Mouse (Mus musculus) hindbrain, embryonic 14.5 days (tissue): ENCODE data around the gene Ripply3. TPM values are rescaled to one million over a fixed set of nuclear protein-coding genes. Genes with fewer than 3 reads are reported as not detected.

Experiments used
- polyA plus RNA-seq: library from polyadenylated mRNA; unstranded; fragments of >200 nt; fragmentation: Nextera tagmentation; extraction: Ambion mirVana; gene quantifications from 2 replicates; pipeline ENCODE4 v1.2.1, GENCODE M21; 2014

The Ripply3 gene
- polyA plus RNA-seq, 1 experiment from 2014 or later = 1.3 TPM

Other genes starting within 250 kb of the Ripply3 start
- gene Sim2, start 243.5 kb upstream of the Ripply3 start, polyA plus RNA-seq = 0.04 and 0.25 TPM in 2 replicates
- gene Hlcs, start 14.8 kb upstream of the Ripply3 start, polyA plus RNA-seq = 6.7 and 7.7 TPM in 2 replicates
- gene Ttc3, start 42.2 kb downstream of the Ripply3 start, polyA plus RNA-seq = 1,054 and 1,085 TPM in 2 replicates
- 88.4 and 103 TPM in 2 replicates for gene Pigp, start 43.4 kb downstream of the Ripply3 start, polyA plus RNA-seq
- gene Vps26c, start 198.4 kb downstream of the Ripply3 start, polyA plus RNA-seq = 85.4 and 89.2 TPM in 2 replicates
- gene Dyrk1a, start 241.6 kb downstream of the Ripply3 start, polyA plus RNA-seq = 12.8 and 14.0 TPM in 2 replicates